Mouse (Mus musculus) MN1 (cell line): Measurements from ENCODE around the gene Dcst1.

Experiments
- DNase-seq: peaks from one replicate; pipeline ENCODE4 v3.0.0-alpha.2; 2016; ENCODE audit warnings: low spot score

The Dcst1 gene

DNA sequence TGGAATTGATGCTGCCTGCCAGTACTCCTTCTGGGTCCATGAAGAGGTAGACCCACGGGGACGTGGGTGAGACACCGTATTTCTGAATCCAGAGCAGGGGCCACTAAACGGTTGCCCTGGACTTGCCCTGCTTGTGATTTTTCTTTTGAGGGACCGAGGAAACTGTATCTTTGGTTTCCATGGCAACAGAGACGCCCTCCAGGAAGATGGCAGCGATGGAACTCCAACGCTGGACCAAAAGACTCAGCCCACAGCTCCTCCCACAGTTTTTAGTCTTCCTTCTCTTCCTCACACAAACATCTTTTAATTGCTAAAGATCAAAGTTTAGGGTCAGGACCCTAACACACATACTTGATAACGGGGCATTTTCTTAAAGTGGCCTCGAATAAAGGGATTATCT is 33.0 kb downstream of the Dcst1 start:
- DNase-seq: peak; percentile 59

DNA sequence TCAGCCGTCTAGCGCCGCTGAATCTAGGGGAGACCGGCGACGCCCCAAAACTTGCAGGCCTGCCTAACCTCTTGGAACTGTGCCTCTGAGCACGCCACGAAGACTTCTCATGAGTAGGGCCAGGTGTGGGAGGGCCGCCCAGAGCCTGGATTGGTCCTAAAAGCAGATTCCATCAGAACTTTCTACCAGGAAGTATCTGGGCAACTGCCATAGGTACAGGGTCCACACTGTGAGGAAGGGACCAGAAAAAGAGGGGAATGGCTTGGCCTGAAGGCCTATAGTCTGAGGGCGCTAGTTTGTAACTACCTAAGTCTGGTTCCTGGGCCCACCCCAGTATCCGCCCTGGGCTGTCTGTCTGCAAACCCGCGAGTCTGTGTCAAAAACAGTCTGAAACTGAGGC is 33.5 kb downstream of the Dcst1 start:
- DNase-seq: no peak

DNA sequence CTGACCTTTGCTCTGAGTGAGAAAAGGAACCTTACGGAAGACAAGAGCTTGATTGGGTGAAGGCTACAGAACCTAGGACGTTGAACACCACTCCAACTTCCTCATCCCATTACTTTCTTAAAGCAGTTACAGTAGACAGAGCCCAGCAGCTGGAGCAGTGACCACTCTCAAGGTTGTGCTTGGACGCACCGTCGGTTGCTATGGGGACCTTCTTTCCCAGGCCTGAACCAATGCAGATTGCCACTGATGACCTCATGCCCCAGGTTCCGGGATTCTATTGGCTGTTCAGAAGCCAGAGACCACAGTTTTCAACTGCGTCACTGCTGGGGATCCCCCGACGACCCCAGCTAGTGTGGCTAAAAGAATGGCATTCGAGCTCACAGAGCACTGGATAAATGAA is 34.1 kb downstream of the Dcst1 start:
- DNase-seq: peak; percentile 84

DNA sequence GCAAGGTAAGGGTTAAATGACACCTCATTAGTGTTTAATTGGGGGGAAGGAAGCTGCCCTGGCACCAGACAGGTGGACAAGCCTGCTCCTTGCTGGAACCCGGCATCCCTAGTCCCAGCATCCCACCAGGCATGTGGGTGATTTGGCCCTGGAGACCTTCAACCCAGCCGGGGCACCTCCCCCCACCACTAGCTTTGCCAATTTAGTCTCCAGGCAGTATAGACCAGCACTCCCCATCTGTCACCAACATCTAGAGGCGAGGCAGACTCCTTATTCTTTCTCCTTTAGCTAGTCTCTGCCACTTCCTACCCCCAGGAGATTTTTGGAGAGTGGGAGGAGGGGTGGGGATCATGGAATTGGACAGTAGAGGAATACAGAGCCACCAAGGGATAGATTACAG is 34.7 kb downstream of the Dcst1 start:
- no peak for DNase-seq

DNA sequence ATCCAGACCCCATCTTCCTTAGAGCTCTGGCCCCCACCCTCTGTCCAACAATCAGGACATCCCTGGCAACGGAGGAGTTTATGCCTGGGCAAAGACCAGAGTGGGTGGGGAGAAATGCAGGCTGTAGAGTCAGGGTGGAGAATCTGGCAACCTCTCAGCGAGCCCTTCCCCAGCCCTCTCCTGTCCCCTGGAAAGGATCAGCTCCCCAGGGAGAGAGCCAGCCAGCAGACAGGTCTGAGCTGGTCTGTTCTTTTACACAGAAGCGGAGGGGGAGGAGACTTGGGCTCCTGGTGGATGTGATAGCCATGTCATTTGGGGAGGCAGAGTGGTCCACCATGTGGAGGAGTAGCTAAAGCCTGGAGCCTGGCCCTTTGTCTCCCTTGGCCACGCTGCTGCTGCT is 36.4 kb downstream of the Dcst1 start:
- DNase-seq: peak; percentile 78

DNA sequence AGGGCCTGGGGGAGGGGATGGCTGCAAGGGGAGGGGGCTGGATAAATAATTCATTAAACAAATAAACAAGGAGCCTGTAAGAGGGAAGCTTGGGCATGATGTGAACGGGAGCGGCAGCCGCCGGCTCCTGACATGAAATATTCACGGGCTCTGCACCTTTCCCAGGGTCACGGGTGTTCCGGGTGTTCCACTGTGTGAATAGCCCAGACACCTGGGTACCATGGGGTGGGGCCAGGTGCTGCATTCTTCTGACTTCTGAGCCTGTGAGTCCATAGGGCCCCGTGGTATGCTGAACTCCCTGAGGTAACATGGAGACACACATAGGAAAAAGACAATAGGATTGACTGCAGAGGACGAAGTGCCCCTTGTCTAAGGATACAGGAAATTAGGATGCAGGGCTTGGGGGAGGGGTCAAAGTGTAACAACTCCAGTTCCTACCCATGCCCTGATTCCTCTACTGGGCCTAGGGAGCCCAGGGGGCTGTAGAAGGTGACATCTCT is 37.6 kb downstream of the Dcst1 start:
- DNase-seq: no peak

DNA sequence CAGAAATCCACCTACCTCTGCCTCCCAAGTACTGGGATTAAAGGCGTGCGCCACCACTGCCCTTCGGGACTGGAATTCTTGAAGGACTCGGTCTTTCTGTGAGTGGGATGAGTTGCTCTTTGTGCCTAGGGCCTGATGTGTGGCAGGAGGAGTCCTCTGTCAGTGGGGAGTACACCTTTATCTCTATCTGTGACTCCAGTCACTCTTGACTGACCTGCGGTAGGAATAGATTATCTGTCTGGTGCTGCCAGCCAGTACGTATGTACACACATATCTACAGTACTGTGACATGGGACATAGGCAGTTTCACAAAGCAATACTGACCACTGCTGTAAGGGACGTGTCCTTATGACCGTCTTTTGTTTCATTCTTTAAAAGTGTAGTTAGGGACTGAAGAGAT is 39.2 kb downstream of the Dcst1 start:
- DNase-seq: no peak

DNA sequence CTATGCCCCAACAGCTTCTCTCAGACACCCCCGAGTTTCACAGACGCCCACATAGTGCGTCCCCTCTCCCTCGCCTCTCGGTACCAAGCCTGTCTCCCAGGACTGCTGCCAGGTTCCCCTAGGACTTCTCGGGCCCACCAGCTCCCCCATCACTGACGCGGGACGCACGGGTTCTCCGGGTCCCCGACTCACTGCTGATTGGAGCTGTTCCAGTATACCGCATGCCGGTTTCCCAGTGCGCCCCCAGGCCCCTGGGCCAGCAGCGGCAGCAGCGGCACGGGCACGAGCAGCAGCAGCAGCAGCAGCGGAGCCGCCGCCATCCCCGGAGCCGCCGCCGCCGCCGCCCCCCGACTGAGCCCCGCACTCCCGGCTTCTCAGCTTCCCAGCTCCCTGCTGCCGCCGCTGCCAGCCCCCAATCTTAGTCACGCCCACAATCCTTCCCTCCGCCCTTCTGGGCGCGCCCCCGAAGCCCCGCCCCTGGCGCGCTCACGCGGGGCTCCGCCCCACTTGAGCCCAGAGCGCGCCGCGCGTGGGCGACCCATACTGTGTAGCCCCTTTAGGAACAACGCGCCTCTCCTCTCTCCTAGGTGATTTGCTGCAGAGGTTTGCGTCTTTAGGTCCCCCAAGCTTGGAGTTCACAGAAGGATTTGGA is 42.4 kb downstream of the Dcst1 start, which contains the start of gene Efna3:
Efna3 (minus strand) TSS at position 452 of the 652 bp plus-strand sequence.
- DNase-seq: peak; percentile 68

DNA sequence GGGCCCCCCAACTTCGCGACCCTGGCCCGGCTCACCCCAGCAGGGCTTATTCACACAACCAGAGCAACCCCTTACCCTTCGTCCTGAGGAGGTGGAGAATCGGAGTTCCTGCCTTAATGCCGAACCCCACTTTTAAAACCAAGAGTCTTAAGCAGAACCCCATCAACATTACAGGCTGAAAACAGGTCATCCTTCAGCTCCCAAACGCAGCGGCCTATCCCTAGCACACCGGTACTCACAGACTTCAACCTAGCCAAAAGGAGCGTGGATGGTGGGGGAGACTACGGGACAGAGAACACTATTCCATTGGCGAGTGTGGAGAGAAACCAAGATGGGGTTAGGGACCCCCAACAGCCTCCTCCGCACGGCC is 42.9 kb downstream of the Dcst1 start:
- DNase-seq: no peak

DNA sequence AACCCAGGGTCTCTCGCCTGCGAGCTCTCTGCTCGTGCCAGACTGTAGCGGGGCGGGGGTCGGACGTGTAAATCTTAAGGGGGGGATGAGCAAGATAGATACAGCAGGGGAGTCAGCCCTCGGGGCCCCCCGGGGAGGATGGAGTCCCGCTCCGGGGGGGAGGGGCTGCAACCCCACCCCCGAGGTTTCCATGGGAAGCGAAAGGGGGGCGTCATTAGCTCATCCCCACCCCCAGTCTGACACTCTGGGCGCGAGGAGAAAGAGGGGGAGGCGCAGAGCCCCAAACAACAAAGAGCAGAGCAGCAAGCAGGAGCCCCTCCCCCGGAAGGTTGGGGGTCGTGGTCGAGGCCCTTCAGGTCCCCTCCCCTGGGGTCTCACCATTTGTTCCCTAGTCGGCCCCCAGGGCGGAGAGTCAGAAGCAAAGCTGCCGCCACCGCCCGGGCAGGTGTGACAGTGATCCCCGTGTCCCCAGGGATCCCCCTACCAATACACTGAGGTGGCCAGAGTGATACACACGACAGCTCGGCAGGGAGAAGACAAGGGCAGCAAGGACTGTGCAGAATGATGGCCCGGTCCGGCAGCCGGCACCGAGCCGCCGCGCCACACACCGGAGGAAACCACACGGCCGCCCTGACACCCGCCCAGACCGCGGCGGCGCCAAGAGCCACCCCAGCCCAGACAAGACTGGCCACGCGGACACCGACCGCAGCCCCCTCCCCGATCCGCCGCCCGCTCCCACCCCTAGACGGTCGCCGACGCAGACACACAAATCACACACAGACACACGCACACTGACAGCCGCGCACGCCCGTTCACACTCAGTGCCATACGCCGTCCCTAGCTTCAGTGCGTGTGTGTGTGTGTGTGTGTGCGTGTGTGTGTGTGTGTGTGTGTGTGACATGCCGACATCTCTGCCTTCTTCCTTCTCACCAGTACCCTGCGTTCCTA is 43.6 kb downstream of the Dcst1 start:
- no peak for DNase-seq

GRCm38 (mm10) chr3:89320581-89321182 is 44.4 kb downstream of the Dcst1 start:
- peak; percentile 80 for DNase-seq

DNA sequence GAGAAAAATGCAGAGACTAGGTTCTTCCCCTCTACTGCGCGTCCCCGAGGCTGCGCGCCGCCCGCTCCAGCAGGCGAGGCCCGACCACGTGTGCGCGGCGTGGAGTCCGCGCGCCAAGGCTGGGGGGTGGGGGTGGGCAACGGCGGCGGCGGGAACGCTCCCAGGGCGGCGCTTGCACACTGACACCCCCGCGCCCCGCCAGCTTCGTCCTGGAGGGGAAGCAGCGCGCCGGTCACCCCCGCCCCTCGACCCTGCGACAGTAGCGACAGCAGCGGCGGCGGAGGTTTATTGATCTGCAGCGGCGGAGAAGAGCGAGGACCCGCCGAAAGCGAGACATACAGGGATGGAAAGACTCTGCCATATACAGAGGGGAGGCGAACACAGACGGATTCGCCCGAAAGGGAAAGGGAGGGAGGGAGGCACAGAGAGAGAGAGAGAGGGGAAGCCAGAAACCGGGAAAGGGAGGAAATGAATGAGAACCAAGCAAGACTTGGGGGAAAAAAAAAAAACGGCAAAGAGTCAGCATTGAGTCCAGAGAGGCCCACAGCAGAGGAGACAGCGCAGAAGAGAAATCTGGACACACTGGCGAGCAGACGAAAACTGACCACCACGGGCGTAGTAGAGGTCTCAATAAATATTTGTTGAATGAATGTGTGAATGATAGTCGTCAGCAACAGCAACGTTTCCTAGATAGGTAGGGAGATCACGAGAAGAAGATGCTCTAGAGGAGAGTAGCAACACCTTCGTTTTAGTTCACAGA is 45.3 kb downstream of the Dcst1 start:
- DNase-seq: no peak

DNA sequence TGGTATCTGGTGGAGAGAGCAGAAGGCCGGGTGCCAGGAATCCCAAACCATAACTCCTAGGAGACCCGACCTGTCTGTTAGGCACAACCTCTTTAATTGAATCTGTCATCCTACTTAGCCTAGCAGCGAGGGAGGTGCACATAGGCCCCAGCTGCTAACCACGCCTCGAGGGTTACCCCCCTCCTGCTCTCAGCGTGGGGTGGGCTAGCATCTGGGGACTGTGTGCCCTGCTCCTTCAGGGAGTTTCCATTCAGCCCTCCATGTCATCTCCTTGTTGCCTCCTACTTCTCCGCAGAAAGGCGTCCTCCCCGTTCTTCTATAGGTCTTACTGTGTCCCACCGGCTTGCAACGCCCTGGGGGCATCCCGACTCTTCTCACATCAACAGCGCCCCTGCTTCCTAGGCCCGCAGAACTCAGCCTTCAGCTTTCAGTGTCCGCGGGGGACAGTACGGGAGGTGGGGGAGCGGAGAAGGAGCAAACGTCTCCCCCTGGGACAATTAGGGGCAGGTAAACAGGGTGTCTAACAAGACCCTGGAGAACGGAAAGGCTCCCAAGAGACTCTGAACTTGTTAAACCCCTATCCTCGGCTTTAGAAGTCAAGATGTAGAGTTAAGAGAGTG is 46.0 kb downstream of the Dcst1 start:
- no peak for DNase-seq

- DNase-seq: no peak
Observed at GRCm38 (mm10) chr3:89318316-89318715, 46.7 kb downstream of the Dcst1 start.

DNA sequence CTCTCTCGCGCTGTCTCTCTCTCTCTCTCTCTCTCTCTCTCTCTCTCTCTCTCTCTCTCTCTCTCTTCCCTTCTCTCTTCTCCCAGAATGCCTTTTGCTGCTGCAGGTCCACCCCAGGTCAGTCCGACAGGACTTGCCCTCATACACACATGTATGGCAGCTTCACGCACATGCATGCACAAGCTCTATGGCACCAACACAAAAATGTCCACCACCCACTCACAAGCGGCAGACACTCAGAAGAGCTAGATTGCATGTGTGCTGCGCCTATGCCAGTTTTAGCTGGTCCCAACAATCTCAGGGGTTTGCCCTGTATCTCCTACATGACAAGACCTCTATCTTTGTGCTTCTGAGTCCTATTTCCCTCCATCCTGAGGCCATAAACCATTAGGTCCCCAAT is 47.8 kb downstream of the Dcst1 start:
- no peak for DNase-seq

- peak; percentile 92 for DNase-seq
Observed at GRCm38 (mm10) chr3:89316833-89317232, 48.2 kb downstream of the Dcst1 start.

DNA sequence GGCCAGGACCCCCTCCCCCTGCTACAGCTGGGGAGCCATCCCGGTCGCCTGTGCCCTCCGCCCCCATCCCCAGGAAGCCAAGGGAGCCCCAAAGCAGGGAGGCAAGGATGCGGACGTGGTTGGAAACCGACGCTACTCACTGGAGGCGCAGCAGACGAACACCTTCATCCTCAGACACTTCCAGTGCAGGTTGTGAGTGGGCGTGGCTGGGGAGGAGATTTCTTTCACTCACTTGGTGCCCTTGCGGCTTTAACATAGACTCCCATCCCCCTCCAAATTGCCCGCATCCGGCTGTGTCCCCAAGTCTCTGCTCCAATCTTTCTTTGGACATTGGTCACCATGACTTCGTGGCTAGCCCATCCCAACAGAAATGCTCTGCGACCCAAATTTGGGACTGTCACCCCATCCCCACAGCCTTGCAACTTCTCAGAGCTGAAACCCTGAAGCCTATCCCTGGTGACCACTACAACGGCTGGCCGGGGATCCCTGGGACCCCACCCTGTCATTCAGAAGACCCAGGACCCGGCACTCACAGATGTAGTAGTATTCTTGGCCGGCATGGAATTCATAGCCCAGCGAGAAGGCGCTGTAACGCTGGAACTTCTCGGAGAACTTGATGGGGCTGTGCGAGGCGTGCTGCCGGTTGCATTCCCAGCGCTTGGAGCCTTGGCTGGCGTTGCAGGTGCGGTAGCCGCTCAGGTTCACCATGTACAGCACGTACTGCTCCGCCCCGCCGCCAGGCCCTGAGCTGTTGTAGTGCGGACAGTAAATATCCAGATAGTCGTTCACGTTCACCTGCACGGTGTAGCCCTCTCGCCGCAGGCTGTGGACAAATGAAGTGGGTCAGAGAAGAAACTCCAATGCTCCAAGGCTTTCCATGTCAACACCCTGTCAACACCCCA is 48.9 kb downstream of the Dcst1 start:
- DNase-seq: no peak

DNA sequence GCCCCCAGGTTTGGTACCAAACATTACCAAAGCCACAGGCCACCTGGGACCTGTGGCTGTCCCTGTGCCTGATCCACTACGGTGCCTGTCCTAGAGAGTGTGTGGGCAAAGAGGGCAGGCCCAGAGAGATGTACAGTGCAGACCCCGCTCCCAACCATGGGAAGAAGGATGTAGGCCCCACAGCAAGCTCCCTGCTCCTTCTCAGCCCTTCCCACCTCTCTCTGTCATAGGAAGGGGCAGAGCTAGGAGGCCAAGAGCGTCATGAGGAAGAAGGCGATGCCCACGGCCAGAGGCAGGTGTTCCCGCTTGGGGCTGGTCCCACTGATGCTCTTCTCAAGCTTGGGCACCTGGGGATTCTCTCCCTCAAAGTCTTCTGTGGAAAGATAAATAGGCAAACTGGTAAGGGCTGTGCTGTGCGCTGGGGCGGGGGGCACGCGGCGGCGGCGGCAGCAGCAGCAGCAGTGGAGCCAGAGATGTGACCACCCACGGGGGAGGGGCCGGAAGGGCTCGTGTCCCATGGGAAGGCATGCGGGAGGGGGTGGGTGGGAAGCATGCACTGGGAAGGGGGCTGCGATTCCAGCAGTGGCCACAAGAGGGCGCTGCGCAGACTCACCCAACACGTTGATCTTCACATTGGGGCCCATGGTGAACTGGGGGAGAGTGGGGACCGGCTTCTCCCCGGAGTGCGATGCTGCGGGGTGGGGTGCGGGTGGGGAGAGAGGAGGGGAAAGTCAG is 49.7 kb downstream of the Dcst1 start:
- DNase-seq: peak; percentile 92

GRCm38 (mm10) chr3:89314791-89315190 is 50.3 kb downstream of the Dcst1 start:
- DNase-seq: no peak

DNA sequence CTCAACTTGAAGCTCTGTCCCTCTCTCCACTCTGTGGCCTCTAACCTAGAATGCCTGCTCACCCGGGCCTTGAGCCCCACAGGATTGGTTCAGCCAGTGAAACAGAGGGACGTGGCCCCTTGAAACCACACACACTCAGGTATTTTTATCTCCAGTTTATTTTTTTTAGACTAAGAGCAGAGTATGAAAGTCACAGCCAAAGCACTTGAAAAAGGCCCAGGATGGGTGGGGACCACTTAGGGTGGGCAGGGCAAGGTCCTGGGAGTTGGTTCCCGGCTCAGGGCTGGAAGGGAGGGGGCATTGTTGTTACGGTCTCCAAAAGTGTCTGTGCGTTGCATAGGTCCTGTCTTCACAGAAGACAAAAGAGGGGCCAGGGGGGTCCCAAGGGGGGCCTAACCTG is 50.7 kb downstream of the Dcst1 start:
- no peak for DNase-seq
